Mouse (Mus musculus): ENCODE results near the gene Cachd1.

Gene Cachd1

DNA sequence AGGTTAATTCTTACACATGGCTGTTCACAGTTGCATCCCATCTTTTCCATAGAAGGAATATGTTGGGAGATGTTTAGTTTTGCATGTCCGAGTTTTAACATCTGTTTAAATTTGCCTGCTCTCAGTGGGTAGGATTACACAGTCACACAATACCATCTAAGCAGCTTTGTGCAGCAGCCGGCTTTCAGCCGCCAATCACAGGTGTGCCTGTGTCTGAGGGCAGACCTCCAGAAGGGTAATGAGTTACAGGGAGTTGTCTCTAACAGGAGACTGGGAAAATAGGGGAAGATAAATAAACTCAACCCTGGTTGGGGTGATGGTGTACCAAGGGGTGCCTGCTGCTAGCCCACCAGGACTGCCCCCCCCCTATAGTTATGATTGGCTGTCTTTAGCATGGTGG lies 299.9 kb downstream of the Cachd1 start:
- no peak for DNase-seq

Data from cerebellum, postnatal 14 days (tissue).